Mouse (Mus musculus) E14TG2a.4 (cell line): ENCODE results near the gene Phox2a.
A peak's percentile ranks its signal among the peaks of the same experiment; 100 is the strongest.

Experiments
- H3K27me3 ChIP-seq: 2 replicates; pipeline ENCODE4 v1.6.1; 2014; ENCODE audit warnings: low read length, control low read depth; ENCODE audit not compliant: insufficient read depth
- H3K36me3 ChIP-seq: 2 replicates; pipeline ENCODE4 v1.6.1; 2014; ENCODE audit warnings: low read length, control low read depth; ENCODE audit not compliant: insufficient read depth
- H3K4me1 ChIP-seq: replicated peaks from 2 replicates; pipeline ENCODE4 v1.6.1; 2014; ENCODE audit warnings: low read depth, low read length, control low read depth
- H3K4me3 ChIP-seq: replicated peaks from 2 replicates; pipeline ENCODE4 v1.5.1; 2014; ENCODE audit warnings: mild to moderate bottlenecking, low read length
- H3K9me3 ChIP-seq: 2 replicates; pipeline ENCODE4 v1.6.1; 2014; ENCODE audit warnings: low read length, control low read depth
- CTCF ChIP-seq: conservative IDR thresholded peaks from 2 replicates; pipeline ENCODE4 v1.5.1; 2014; ENCODE audit warnings: low read length
- NANOG ChIP-seq: IDR thresholded peaks from 2 replicates; pipeline ENCODE4 v1.6.1; 2014; ENCODE audit warnings: borderline replicate concordance, low read length, mixed read lengths
- POU5F1 ChIP-seq: IDR thresholded peaks from 2 replicates; pipeline ENCODE4 v1.6.1; 2014; ENCODE audit warnings: low read length, borderline replicate concordance

Phox2a gene

DNA sequence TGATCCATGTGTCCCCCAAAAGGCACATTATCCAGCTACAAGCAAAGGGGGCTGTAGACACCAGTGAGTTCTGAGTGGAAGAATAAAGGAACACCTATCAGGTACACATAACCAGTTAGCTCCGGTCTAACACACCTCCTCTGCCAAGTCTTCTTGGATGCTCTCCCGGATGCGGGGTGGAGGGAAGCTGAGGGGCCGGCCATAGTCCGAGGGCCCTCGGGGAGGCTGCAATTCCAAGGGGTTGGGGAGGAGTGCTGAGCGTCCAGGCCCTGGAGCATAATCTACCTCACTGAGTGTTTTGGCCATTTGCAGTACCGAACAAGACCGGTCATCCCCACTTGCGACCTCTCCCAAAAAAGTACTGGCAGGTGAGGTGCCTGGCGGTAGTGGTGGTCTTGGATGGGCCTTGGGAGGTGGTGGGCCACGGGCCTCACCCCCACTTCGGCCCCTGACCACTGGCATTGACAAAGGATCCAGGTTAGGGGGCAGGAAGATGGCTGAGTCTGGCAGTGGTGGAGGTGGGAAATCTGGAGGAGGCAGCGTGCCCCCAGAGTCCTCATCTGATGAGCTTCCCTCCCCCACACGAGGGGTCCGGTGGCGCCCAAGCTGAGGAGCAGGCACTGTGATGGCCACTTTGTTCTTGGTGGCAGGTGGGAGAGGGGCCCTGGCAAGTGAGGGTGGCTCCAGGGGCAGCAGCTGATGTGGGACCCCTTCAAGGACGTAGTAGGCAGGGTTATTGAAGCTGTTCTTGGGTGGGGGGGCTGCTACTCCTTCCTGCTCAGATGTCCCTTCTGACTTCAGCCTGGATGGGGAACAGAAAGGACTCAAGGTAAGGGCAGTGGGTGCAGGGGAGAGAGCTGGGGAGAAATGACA is 5.9 kb downstream of the Phox2a start:
- Histone ChIP-seq H3K9me3 (no peaks in the 10 kb centered on the region), H3K4me1 (peaks cover 46% of the 10 kb centered on the region), H3K4me3 (peak overlapping the region; percentile 78), H3K36me3 (peaks cover 56% of the 10 kb centered on the region), H3K27me3 (peaks cover 30% of the 10 kb centered on the region)
- no peak for TF ChIP-seq CTCF
- no peak for TF ChIP-seq NANOG
- no peak for TF ChIP-seq POU5F1

GRCm38 (mm10) chr7:101830373-101830772 is 12.3 kb downstream of the Phox2a start:
- Histone ChIP-seq H3K36me3 (peaks cover 100% of the 10 kb centered on the region), H3K4me1 (peaks cover 54% of the 10 kb centered on the region), H3K4me3 (no peak overlapping the region), H3K9me3 (no peaks in the 10 kb centered on the region), H3K27me3 (no peaks in the 10 kb centered on the region)
- peak; percentile 33 for TF ChIP-seq CTCF
- no peak for TF ChIP-seq NANOG
- TF ChIP-seq POU5F1, result no peak

DNA sequence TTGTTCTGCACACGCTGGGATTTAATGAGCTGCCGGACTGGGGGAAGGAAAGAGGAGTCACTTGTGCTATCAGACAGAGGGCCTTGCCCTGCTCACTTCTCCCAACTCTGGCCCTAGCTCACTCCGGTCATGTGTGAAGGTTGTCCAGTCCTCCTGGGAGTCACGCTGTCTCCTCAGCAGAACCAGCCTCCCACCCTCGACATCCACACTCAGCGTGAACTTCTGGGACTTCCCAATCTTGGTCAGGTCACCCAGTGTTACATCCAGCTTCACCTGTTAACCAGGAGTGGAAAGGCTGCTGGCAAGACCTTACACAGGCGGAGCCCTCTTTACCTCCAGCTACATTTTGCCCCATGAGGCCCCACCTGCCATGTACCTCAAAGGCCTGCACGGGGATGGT is 13.3 kb downstream of the Phox2a start:
- Histone ChIP-seq H3K27me3 (no peaks in the 10 kb centered on the region), H3K9me3 (no peaks in the 10 kb centered on the region), H3K4me1 (peaks cover 64% of the 10 kb centered on the region), H3K36me3 (peaks cover 92% of the 10 kb centered on the region), H3K4me3 (peak overlapping the region; percentile 30)
- TF ChIP-seq POU5F1 (no peak), CTCF (no peak), NANOG (no peak)

- peak overlapping the region; percentile 30; the same call in 1 of the 2 replicates for H3K4me3 ChIP-seq
- H3K27me3 ChIP-seq, result no peaks in the 10 kb centered on the region
- no peak for TF ChIP-seq POU5F1
- no peak for TF ChIP-seq NANOG
- TF ChIP-seq CTCF, result no peak
- peaks cover 82% of the 10 kb centered on the region for H3K36me3 ChIP-seq
- peaks cover 64% of the 10 kb centered on the region for H3K4me1 ChIP-seq
- no peaks in the 10 kb centered on the region for H3K9me3 ChIP-seq
These were observed 14.3 kb downstream of the Phox2a start for GRCm38 (mm10) chr7:101832372-101832771.

GRCm38 (mm10) chr7:101833352-101833751 is 15.2 kb downstream of the Phox2a start:
- no peaks in the 10 kb centered on the region for H3K9me3 ChIP-seq
- H3K4me1 ChIP-seq, result peaks cover 64% of the 10 kb centered on the region
- H3K4me3 ChIP-seq, result peak overlapping the region; percentile 41; the same call in 1 of the 2 replicates
- TF ChIP-seq CTCF (peak; percentile 35), POU5F1 (no peak), NANOG (no peak)
- peaks cover 73% of the 10 kb centered on the region for H3K36me3 ChIP-seq
- H3K27me3 ChIP-seq, result no peaks in the 10 kb centered on the region

DNA sequence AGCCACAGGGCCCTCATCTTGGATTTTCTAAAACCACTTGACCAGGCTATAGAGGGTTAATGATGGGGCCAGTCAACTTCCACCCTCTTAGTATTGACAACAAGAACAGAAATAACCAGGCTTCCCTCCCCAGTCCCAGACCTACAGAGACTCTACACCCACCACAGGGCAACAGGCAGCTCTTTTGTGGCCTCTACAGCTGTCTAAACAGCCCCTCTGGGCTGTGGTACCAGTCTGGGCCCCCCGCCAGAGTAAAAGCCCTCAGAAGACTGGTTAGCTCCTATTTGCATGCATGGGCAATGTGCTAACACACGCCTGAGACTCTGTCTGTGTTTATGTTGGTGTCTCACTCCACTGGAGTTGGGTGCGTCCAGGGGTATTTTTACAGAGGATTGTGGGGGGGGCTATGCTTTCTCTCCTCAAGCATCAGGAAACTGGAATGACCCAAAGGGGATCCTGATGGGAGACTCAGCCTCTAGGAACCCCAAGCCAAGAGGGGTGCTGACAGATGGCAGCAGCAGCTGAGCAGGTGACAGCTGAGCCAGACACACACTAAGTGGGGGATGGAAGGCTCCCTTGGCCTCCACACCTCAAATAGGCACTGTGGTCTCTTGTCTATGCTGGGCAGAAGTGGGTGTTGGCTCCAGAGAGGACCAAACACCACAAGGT is 15.9 kb downstream of the Phox2a start:
- Histone ChIP-seq H3K4me3 (peak overlapping the region; percentile 41), H3K36me3 (peaks cover 66% of the 10 kb centered on the region), H3K4me1 (peaks cover 69% of the 10 kb centered on the region), H3K9me3 (no peaks in the 10 kb centered on the region), H3K27me3 (no peaks in the 10 kb centered on the region)
- TF ChIP-seq NANOG, result no peak
- no peak for TF ChIP-seq CTCF
- TF ChIP-seq POU5F1, result no peak

DNA sequence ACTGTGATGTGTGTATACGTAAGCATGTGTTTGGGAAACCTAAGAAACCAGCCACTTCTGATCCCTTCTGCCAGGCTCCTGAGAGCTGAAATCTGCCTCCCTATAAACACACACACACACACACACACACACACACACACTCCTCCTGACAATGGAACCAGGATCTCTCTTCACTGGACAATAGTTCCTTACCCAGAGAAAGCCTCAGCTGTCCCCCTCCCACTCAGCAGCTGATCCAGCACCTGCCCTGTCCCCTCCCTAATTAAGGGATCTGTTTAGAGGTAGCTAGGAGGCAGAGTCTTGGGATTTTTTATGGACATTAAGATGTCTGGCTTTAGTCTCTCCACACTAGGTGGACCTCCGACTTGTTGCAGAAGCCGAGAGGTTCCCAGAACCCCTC is 16.8 kb downstream of the Phox2a start:
- TF ChIP-seq POU5F1 (no peak), NANOG (no peak), CTCF (no peak)

DNA sequence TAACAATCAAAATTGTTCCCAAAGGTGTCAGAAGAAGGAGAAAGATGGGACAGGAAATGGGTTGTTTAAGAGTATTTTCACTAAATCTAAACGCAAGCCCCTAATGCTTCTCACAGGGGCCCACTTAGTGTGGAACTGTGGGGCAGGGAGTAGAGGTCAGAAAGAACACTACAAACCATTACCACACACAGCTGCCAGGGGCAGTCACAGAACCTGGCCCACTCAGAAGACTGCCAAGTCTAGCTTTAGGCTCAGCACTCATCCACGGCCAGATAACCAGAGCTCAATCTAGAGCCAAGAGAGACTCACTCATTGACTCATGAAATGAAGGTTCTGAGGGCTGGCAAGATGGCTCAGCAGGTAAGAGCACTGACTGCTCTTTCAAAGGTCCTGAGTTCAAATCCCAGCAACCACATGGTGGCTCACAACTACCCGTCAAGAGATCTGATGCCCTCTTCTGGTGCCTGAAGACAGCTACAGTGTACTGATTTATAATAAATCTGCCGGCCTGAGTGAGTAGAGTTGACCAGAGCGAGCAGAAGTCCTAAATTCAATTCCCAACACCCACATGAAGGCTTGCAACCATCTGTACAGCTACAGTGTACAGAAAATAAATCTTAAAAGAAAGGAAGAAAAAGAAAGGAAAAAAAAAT is 17.5 kb downstream of the Phox2a start:
- H3K9me3 ChIP-seq, result no peaks in the 10 kb centered on the region
- no peaks in the 10 kb centered on the region for H3K27me3 ChIP-seq
- H3K4me1 ChIP-seq, result peaks cover 79% of the 10 kb centered on the region
- H3K36me3 ChIP-seq, result peaks cover 61% of the 10 kb centered on the region
- TF ChIP-seq CTCF, result no peak
- TF ChIP-seq POU5F1, result no peak
- TF ChIP-seq NANOG, result no peak
- H3K4me3 ChIP-seq, result peak overlapping the region; percentile 91

More for the DNA sequence above, 16.8 kb downstream of the Phox2a start:
- peaks cover 61% of the 10 kb centered on the region for H3K36me3 ChIP-seq
- peaks cover 73% of the 10 kb centered on the region for H3K4me1 ChIP-seq
- H3K4me3 ChIP-seq, result 0 out of 2 replicates have a peak overlapping the region, but pooled peaks have one; percentile 91
- no peaks in the 10 kb centered on the region for H3K27me3 ChIP-seq
- H3K9me3 ChIP-seq, result no peaks in the 10 kb centered on the region
